Mouse (Mus musculus): Measurements from ENCODE around the gene Il5.

GRCm38 (mm10) chr11:53698521-53698920, 22.1 kb upstream of the Il5 start:
- TF ChIP-seq TAL1 (IDR thresholded peaks at IDR 0.05; ENCODE audit: low read length) (no peak), GATA1 (IDR thresholded peaks at IDR 0.05; ENCODE audit: low read length) (no peak)
